20 mouse cellular contexts compared by ENCODE assay signal in the genomic region with DNA sequence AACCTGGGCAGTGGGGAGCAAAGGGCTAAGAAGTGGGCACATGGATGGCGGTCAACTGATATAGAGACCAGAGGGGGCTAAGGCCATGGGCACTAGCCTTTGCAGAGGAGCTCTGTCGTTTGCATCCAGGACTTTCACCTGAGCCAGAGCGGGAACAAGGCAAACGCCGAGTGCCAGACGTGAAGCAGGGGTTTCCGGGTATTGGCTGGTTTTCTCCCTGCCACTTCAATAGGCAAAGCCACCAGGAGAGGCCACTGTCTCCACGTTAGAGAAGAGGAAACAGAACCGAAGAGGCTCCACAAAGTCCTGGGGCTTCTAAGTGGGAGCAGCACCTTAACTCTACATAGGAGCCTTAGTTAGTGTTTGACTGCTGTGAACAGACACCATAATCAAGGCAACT. TPM values are rescaled to one million over a fixed set of nuclear protein-coding genes. Genes with fewer than 3 reads are reported as not detected.
DNase-seq lines count a peak whose midpoint lies in the region; ATAC-seq and TF ChIP-seq lines count a peak whose summit lies in the region.
"Had no signal": no experiment of that assay in that cellular context is flagged by ENCODE, and none has a peak within 500 bp of the region (broad histone marks: within the 10 kb centered on the region; RNA-seq: fewer than 3 reads in every experiment).

No protein-coding gene starts in this region.

- H3K4me3 ChIP-seq in cerebellum, adult 2 months (replicated peaks; ENCODE audit: insufficient read depth, low read depth, low read length): no peak overlapping the region
- H3K4me3 ChIP-seq in hindbrain, postnatal 0 days (ENCODE audit: low read length): no peak overlapping the region
- H3K4me3 ChIP-seq in hindbrain, embryonic 14.5 days (replicated peaks; ENCODE audit: low read length): no peak overlapping the region
- no peak overlapping the region for H3K4me3 ChIP-seq in midbrain, postnatal 0 days (ENCODE audit: low read depth, low read length)
- H3K4me3 ChIP-seq in midbrain, embryonic 15.5 days: no peak overlapping the region
- H3K4me3 ChIP-seq: heart, embryonic 15.5 days; hindbrain, embryonic 13.5 days; neural tube, embryonic 12.5 days; stomach, embryonic 15.5 days had no signal

- peaks cover 57% of the 10 kb centered on the region for H3K4me1 ChIP-seq in cerebellum, adult 2 months (ENCODE audit: control insufficient read depth, insufficient read depth, low read length)
- H3K4me1 ChIP-seq in hindbrain, postnatal 0 days (ENCODE audit: insufficient read depth, low read length): no peaks in the 10 kb centered on the region
- H3K4me1 ChIP-seq in hindbrain, embryonic 14.5 days (replicated peaks; ENCODE audit: control insufficient read depth, insufficient read depth, low read length): no peaks in the 10 kb centered on the region
- no peaks in the 10 kb centered on the region for H3K4me1 ChIP-seq in midbrain, postnatal 0 days (ENCODE audit: insufficient read depth, low read length)
- no peaks in the 10 kb centered on the region for H3K4me1 ChIP-seq in midbrain, embryonic 15.5 days
- H3K4me1 ChIP-seq: neural tube, embryonic 12.5 days; stomach, embryonic 15.5 days had no signal

- H3K9ac ChIP-seq in hindbrain, postnatal 0 days (replicated peaks; ENCODE audit: low read length): no peak overlapping the region
- no peak overlapping the region for H3K9ac ChIP-seq in hindbrain, embryonic 14.5 days
- H3K9ac ChIP-seq in midbrain, postnatal 0 days (replicated peaks; ENCODE audit: low read length, poor library complexity, severe bottlenecking): no peak overlapping the region
- H3K9ac ChIP-seq in midbrain, embryonic 15.5 days: no peak overlapping the region
- H3K9ac ChIP-seq: heart, embryonic 15.5 days; hindbrain, embryonic 13.5 days; neural tube, embryonic 12.5 days; stomach, embryonic 15.5 days had no signal

- TF ChIP-seq POLR2A in cerebellum, adult 2 months (IDR thresholded peaks at IDR 0.05; ENCODE audit: borderline replicate concordance, insufficient read depth, low read length): no peak

- H3K27ac ChIP-seq in cerebellum, adult 2 months (ENCODE audit: insufficient read depth, low read length): peak overlapping the region; percentile 35
- no peak overlapping the region for H3K27ac ChIP-seq in hindbrain, postnatal 0 days
- H3K27ac ChIP-seq in hindbrain, embryonic 14.5 days: no peak overlapping the region
- H3K27ac ChIP-seq in midbrain, postnatal 0 days (ENCODE audit: low read depth, low read length): no peak overlapping the region
- H3K27ac ChIP-seq in midbrain, embryonic 15.5 days: no peak overlapping the region
- H3K27ac ChIP-seq: heart, embryonic 15.5 days; hindbrain, embryonic 13.5 days; neural tube, embryonic 12.5 days; stomach, embryonic 15.5 days had no signal

- H3K27me3 ChIP-seq in cerebellum, adult 2 months (ENCODE audit: control insufficient read depth, insufficient read depth, low read length): no peaks in the 10 kb centered on the region
- no peaks in the 10 kb centered on the region for H3K27me3 ChIP-seq in hindbrain, postnatal 0 days (ENCODE audit: insufficient read depth, low read length)
- no peaks in the 10 kb centered on the region for H3K27me3 ChIP-seq in hindbrain, embryonic 14.5 days (ENCODE audit: control insufficient read depth, insufficient read depth, low read length)
- no peaks in the 10 kb centered on the region for H3K27me3 ChIP-seq in midbrain, postnatal 0 days (ENCODE audit: insufficient read depth, low read length)
- H3K27me3 ChIP-seq in midbrain, embryonic 15.5 days (replicated peaks): no peaks in the 10 kb centered on the region
- H3K27me3 ChIP-seq: heart, embryonic 15.5 days; hindbrain, embryonic 13.5 days; neural tube, embryonic 12.5 days; stomach, embryonic 15.5 days had no signal

- H3K9me3 ChIP-seq in hindbrain, postnatal 0 days (ENCODE audit: low read length): no peaks in the 10 kb centered on the region
- H3K9me3 ChIP-seq in hindbrain, embryonic 14.5 days (ENCODE audit: control insufficient read depth, low read length): no peaks in the 10 kb centered on the region
- H3K9me3 ChIP-seq in midbrain, postnatal 0 days (ENCODE audit: low read length): no peaks in the 10 kb centered on the region
- no peaks in the 10 kb centered on the region for H3K9me3 ChIP-seq in midbrain, embryonic 15.5 days
- H3K9me3 ChIP-seq: heart, embryonic 15.5 days; hindbrain, embryonic 13.5 days; neural tube, embryonic 12.5 days; stomach, embryonic 15.5 days had no signal

- peak; percentile 46; the same call in 1 of the 2 replicates for TF ChIP-seq CTCF in cerebellum, adult 2 months (IDR thresholded peaks at IDR 0.05; ENCODE audit: borderline replicate concordance, insufficient read depth, low read depth, low read length)
- peak; percentile 34 for TF ChIP-seq CTCF in hindbrain, postnatal 0 days (IDR thresholded peaks at IDR 0.05; ENCODE audit: low read depth)
- peak; percentile 42 for TF ChIP-seq CTCF in midbrain, postnatal 0 days (IDR thresholded peaks at IDR 0.05)

- no peak for ATAC-seq in hindbrain, postnatal 0 days
- ATAC-seq in hindbrain, embryonic 14.5 days (ENCODE audit: low FRiP score): no peak
- no peak for ATAC-seq in midbrain, postnatal 0 days (ENCODE audit: low FRiP score)
- no peak for ATAC-seq in midbrain, embryonic 15.5 days (replicated peaks)
- ATAC-seq in monocyte, adult 5-6 weeks (replicated peaks; ENCODE audit: insufficient number of reproducible peaks, low FRiP score, low TSS enrichment, poor library complexity, severe bottlenecking): no peak
- ATAC-seq: forebrain, embryonic 16.5 days had no signal

- DNase-seq in cerebellum, adult 2 months: no peak
- no peak for DNase-seq in cerebellum, adult 11 months
- DNase-seq in hindbrain, postnatal 0 days (ENCODE audit: low spot score): no peak
- no peak for DNase-seq in hindbrain, embryonic 14.5 days (ENCODE audit: low spot score)
- DNase-seq in midbrain, postnatal 0 days (ENCODE audit: low spot score): no peak
- DNase-seq in urinary bladder, adult 2 months (ENCODE audit: low spot score): no peak
- DNase-seq: adrenal gland, adult 8-10 months; kidney, postnatal 14 days; layer of hippocampus, adult 9-11 months; lung, adult 2 months; midbrain, embryonic 14.5 days; spleen, adult 18-20 months; thymus, postnatal 14 days had no signal

- WGBS in cerebellum, adult 2 months: 16% methylated on average over 9 of the region's 9 CpGs
- 77% methylated on average over 9 of the region's 9 CpGs for WGBS in hindbrain, postnatal 0 days
- 80% methylated on average over 9 of the region's 9 CpGs for WGBS in hindbrain, embryonic 14.5 days
- WGBS in midbrain, postnatal 0 days: 77% methylated on average over 9 of the region's 9 CpGs
- WGBS in midbrain, embryonic 15.5 days: 77% methylated on average over 9 of the region's 9 CpGs

- no peak overlapping the region for H3K4me2 ChIP-seq in hindbrain, postnatal 0 days (ENCODE audit: low read depth, low read length)
- H3K4me2 ChIP-seq in hindbrain, embryonic 14.5 days (replicated peaks): no peak overlapping the region
- no peak overlapping the region for H3K4me2 ChIP-seq in midbrain, postnatal 0 days (ENCODE audit: low read depth, low read length, poor library complexity, severe bottlenecking)
- no peak overlapping the region for H3K4me2 ChIP-seq in midbrain, embryonic 15.5 days
- H3K4me2 ChIP-seq: heart, embryonic 15.5 days; hindbrain, embryonic 13.5 days; neural tube, embryonic 12.5 days; stomach, embryonic 15.5 days had no signal

- no peaks in the 10 kb centered on the region for H3K36me3 ChIP-seq in hindbrain, postnatal 0 days (ENCODE audit: insufficient read depth, low read length)
- H3K36me3 ChIP-seq in hindbrain, embryonic 14.5 days (replicated peaks; ENCODE audit: control insufficient read depth, insufficient read depth): no peaks in the 10 kb centered on the region
- H3K36me3 ChIP-seq in midbrain, postnatal 0 days (ENCODE audit: insufficient read depth, low read length): no peaks in the 10 kb centered on the region
- H3K36me3 ChIP-seq in midbrain, embryonic 15.5 days (replicated peaks): no peaks in the 10 kb centered on the region
- H3K36me3 ChIP-seq: heart, embryonic 15.5 days; hindbrain, embryonic 13.5 days; neural tube, embryonic 12.5 days; stomach, embryonic 15.5 days had no signal

RNA-seq across cellular contexts. Expression of a gene that starts 58.3 kb away (rescaled TPM):
- 206 and 213 TPM in 2 replicates for polyA plus RNA-seq in cerebellum, adult 2 months (2012; rRNA removed)
- total RNA-seq in hindbrain, postnatal 0 days (2014; rRNA removed): 87.7 and 99.6 TPM in 2 replicates
- polyA plus RNA-seq in hindbrain, postnatal 0 days (2015; fragmentation: Nextera tagmentation; extraction: Ambion mirVana): 140 and 144 TPM in 2 replicates
- polyA plus RNA-seq in hindbrain, embryonic 14.5 days (2014; fragmentation: Nextera tagmentation; extraction: Ambion mirVana): 89.9 and 105 TPM in 2 replicates
- total RNA-seq in midbrain, postnatal 0 days (2014; rRNA removed): 103 and 119 TPM in 2 replicates
- polyA plus RNA-seq in midbrain, postnatal 0 days (2015; fragmentation: Nextera tagmentation; extraction: Ambion mirVana): 157 and 163 TPM in 2 replicates
- polyA plus RNA-seq in midbrain, embryonic 15.5 days (2015; fragmentation: Nextera tagmentation; extraction: Ambion mirVana): 126 and 135 TPM in 2 replicates
- 33.1 to 66.9 TPM (median 39.5 TPM) in 3 replicates for total RNA-seq in monocyte, adult 5-6 weeks (2017)
- 53.9 and 83.8 TPM in 2 replicates for polyA plus RNA-seq in urinary bladder, adult 2 months (2012; rRNA removed)
